Mouse (Mus musculus) right cerebral cortex, postnatal 14 days (tissue): ENCODE results near the gene Gpr35.

Experiments used
- DNase-seq: peaks from one replicate; pipeline ENCODE4 v3.0.0; 2022

Gene Gpr35

GRCm38 (mm10) chr1:92950607-92951006 lies at the start of gene Gpr35:
Gpr35 (plus strand) TSS chr1:92950865.
- no peak for DNase-seq

GRCm38 (mm10) chr1:92902786-92903185 lies 47.9 kb upstream of the Gpr35 start, which contains the start of gene Ankmy1:
Ankmy1 (minus strand) TSS chr1:92902906.
- peak; percentile 76 for DNase-seq

GRCm38 (mm10) chr1:92903627-92904026 lies 47.0 kb upstream of the Gpr35 start:
- DNase-seq, result no peak

GRCm38 (mm10) chr1:92905703-92906310 lies 44.9 kb upstream of the Gpr35 start:
- no peak for DNase-seq

- DNase-seq, result peak; percentile 76
Measured at GRCm38 (mm10) chr1:92906779-92907631, 43.7 kb upstream of the Gpr35 start, which contains the start of gene Dusp28. Dusp28 (plus strand) TSS chr1:92906981.

GRCm38 (mm10) chr1:92907632-92908360 lies 42.9 kb upstream of the Gpr35 start:
- DNase-seq, result no peak

- no peak for DNase-seq
Measured at GRCm38 (mm10) chr1:92908664-92909063, 42.0 kb upstream of the Gpr35 start.

- DNase-seq, result no peak
Measured at GRCm38 (mm10) chr1:92909068-92909467, 41.6 kb upstream of the Gpr35 start.

- peak; percentile 75 for DNase-seq
Measured at GRCm38 (mm10) chr1:92910239-92910885, 40.3 kb upstream of the Gpr35 start, which contains the start of gene Rnpepl1. Rnpepl1 (plus strand) TSS chr1:92910783.

- DNase-seq, result peak; percentile 77
Measured at GRCm38 (mm10) chr1:92910925-92911720, 39.5 kb upstream of the Gpr35 start.

GRCm38 (mm10) chr1:92911721-92912138 lies 38.9 kb upstream of the Gpr35 start:
- DNase-seq, result no peak

GRCm38 (mm10) chr1:92912286-92912685 lies 38.4 kb upstream of the Gpr35 start:
- DNase-seq, result no peak

- no peak for DNase-seq
Measured at GRCm38 (mm10) chr1:92914239-92914638, 36.4 kb upstream of the Gpr35 start.

GRCm38 (mm10) chr1:92914993-92915392 lies 35.7 kb upstream of the Gpr35 start:
- DNase-seq, result no peak

- DNase-seq, result no peak
Measured at GRCm38 (mm10) chr1:92916725-92917124, 33.9 kb upstream of the Gpr35 start.

GRCm38 (mm10) chr1:92919151-92919550 lies 31.5 kb upstream of the Gpr35 start:
- no peak for DNase-seq

- no peak for DNase-seq
Measured at GRCm38 (mm10) chr1:92919775-92920174, 30.9 kb upstream of the Gpr35 start.

GRCm38 (mm10) chr1:92920474-92921200 lies 30.0 kb upstream of the Gpr35 start:
- DNase-seq, result peak; percentile 2

- no peak for DNase-seq
Measured at GRCm38 (mm10) chr1:92921496-92921895, 29.2 kb upstream of the Gpr35 start.

GRCm38 (mm10) chr1:92930171-92930706 lies 20.4 kb upstream of the Gpr35 start:
- no peak for DNase-seq

GRCm38 (mm10) chr1:92933611-92934010 lies 17.1 kb upstream of the Gpr35 start:
- no peak for DNase-seq
